Mouse (Mus musculus) lung, embryonic 14.5 days (tissue): Measurements from ENCODE around the gene Rasal2. TPM values are rescaled to one million over a fixed set of nuclear protein-coding genes. Genes with fewer than 3 reads are reported as not detected.

Experiments used
- ATAC-seq: fragments of 200-750 bp; cut with Nextera tagmentation; 2 replicates; pipeline ENCODE4 v1.8.0; 2017; ENCODE audit warnings: mild to moderate bottlenecking, moderate TSS enrichment, moderate library complexity; ENCODE audit not compliant: insufficient read depth
- DNase-seq: peaks from one replicate; pipeline ENCODE4 v3.0.0-alpha.2; 2015
- H3K27ac ChIP-seq: fragments of 300-500 bp; sonication (generic); 2 replicates; pipeline ENCODE4 v1.5.1; 2014; ENCODE audit warnings: low read depth, mild to moderate bottlenecking, moderate library complexity
- H3K27me3 ChIP-seq: fragments of 300-500 bp; sonication (generic); 2 replicates; pipeline ENCODE4 v1.6.1; 2014; ENCODE audit warnings: low read length, control low read depth; ENCODE audit not compliant: insufficient read depth
- H3K36me3 ChIP-seq: fragments of 300-500 bp; sonication (generic); 2 replicates; pipeline ENCODE4 v1.6.1; 2014; ENCODE audit warnings: control low read depth; ENCODE audit not compliant: insufficient read depth
- H3K4me1 ChIP-seq: fragments of 300-500 bp; sonication (generic); 2 replicates; pipeline ENCODE4 v1.6.1; 2014; ENCODE audit warnings: antibody characterized with exemption, control low read depth; ENCODE audit not compliant: insufficient read depth
- H3K4me2 ChIP-seq: fragments of 300-500 bp; sonication (generic); 2 replicates; pipeline ENCODE4 v1.6.1; 2014; ENCODE audit warnings: mild to moderate bottlenecking
- H3K4me3 ChIP-seq: fragments of 300-500 bp; sonication (generic); 2 replicates; pipeline ENCODE4 v1.5.1; 2014; ENCODE audit warnings: low read depth, low read length
- H3K9ac ChIP-seq: fragments of 300-500 bp; sonication (generic); 2 replicates; pipeline ENCODE4 v1.6.1; 2014
- H3K9me3 ChIP-seq: fragments of 300-500 bp; sonication (generic); 2 replicates; pipeline ENCODE4 v1.6.1; 2016; ENCODE audit warnings: low read depth, low read length, control low read depth
- CTCF ChIP-seq: IDR thresholded peaks from 2 replicates; pipeline ENCODE4 v1.5.1; 2016; ENCODE audit warnings: antibody characterized with exemption, low read depth
- WGBS: fragments of 180-500 bp; shearing (Covaris S2); extraction: QIAGEN DNeasy Blood & Tissue Kit; methylation state at CpG from one replicate; pipeline ENCODE4 v1.1.7; 2014; 5-methylcytosine and 5-hydroxymethylcytosine counted together
- polyA plus RNA-seq: library from polyadenylated mRNA; unstranded; fragments of >200 nt; fragmentation: Nextera tagmentation; extraction: Ambion mirVana; gene quantifications from 2 replicates; pipeline ENCODE4 v1.2.1, GENCODE M21; 2014

The Rasal2 gene
- polyA plus RNA-seq, 1 experiment from 2014 or later: 10.3 TPM

DNA sequence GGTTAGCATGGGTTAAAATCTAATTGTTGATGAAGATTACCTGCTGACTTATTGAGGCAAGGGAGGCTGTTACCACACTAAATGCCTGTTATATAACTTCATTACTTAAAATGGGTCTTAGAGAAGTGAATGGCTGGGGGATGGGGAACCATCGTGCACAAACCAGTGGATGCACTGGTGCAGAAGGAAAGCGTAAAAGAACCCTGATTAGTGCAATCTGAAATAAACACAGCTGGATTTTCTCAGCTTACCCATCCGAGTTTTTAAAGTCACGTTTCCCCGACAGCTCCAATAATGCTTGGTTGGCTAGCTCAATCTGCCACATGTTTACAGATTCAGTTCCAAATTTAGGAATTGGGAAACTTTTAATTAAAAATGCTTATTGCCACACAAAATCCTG is 230.0 kb downstream of the Rasal2 start:
- Histone ChIP-seq H3K9me3 (no peaks in the 10 kb centered on the region), H3K4me1 (peaks cover 9% of the 10 kb centered on the region; the same call in 1 of the 2 replicates), H3K9ac (no peak overlapping the region), H3K27ac (no peak overlapping the region), H3K4me2 (no peak overlapping the region), H3K27me3 (no peaks in the 10 kb centered on the region), H3K4me3 (no peak overlapping the region), H3K36me3 (no peaks in the 10 kb centered on the region)
- WGBS: 43% methylated on average over 5 of the region's 5 CpGs
- TF ChIP-seq CTCF: no peak
- ATAC-seq: 0 out of 2 replicates have a peak, but pooled peaks have one; percentile 56
- peak; percentile 61 for DNase-seq

GRCm38 (mm10) chr1:157181081-157181480 is 231.3 kb downstream of the Rasal2 start:
- no peak overlapping the region for H3K4me2 ChIP-seq
- ATAC-seq (no peak), DNase-seq (no peak)
- no peaks in the 10 kb centered on the region for H3K9me3 ChIP-seq
- peaks cover 9% of the 10 kb centered on the region; the same call in 1 of the 2 replicates for H3K4me1 ChIP-seq
- no peak overlapping the region for H3K9ac ChIP-seq
- H3K27me3 ChIP-seq: no peaks in the 10 kb centered on the region
- H3K36me3 ChIP-seq: no peaks in the 10 kb centered on the region
- no peak for TF ChIP-seq CTCF
- H3K4me3 ChIP-seq: no peak overlapping the region
- no peak overlapping the region for H3K27ac ChIP-seq

DNA sequence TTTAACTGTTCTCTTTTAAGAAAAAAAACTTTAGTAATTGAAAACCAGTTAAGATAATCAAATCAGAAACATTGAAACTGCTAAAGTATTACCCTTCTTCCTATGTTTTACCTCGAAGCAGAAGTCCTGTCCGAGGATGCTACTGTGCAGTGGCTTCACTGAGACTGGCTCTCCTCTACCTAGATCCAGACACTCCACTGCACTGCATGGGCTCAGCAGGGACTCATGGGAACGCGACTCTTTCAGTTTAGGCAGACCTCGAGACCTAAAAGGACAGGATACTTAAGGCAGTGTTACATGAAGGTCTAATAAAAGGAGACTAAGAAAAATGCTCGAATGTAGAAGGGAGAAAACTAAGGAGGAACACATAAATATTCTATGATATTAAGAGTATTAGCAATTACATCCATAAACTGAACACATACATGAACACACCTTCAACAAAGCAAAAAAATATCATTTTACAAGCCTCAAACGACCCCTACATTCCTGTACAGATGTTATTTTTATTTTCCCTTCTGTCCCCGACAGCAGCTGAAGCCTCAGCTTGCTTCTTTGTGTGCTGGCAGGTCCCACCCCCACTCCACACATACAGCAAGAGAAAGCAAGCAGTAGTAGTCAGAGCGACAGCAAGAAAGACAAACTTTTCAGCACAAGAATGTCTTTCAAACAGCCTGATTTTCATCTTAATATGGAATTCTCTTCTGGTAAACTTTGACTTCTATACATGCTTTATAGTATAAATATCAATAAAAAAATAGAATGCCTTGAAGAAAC is 233.2 kb downstream of the Rasal2 start:
- 0 out of 2 replicates have a peak, but pooled peaks have one; percentile 50 for ATAC-seq
- peak; percentile 40 for DNase-seq
- 36% methylated on average over 9 of the region's 9 CpGs for WGBS

GRCm38 (mm10) chr1:157169292-157169691 is 243.1 kb downstream of the Rasal2 start:
- Histone ChIP-seq H3K4me2 (no peak overlapping the region), H3K9ac (no peak overlapping the region), H3K27ac (no peak overlapping the region), H3K27me3 (no peaks in the 10 kb centered on the region), H3K9me3 (no peaks in the 10 kb centered on the region), H3K4me1 (no peaks in the 10 kb centered on the region), H3K36me3 (no peaks in the 10 kb centered on the region), H3K4me3 (no peak overlapping the region)
- no peak for DNase-seq
- ATAC-seq: no peak
- TF ChIP-seq CTCF: no peak
- 83% methylated on average over 8 of the region's 8 CpGs for WGBS

More for the DNA sequence above, 233.2 kb downstream of the Rasal2 start:
- H3K9me3 ChIP-seq: no peaks in the 10 kb centered on the region
- no peaks in the 10 kb centered on the region for H3K27me3 ChIP-seq
- TF ChIP-seq CTCF: no peak
- H3K4me3 ChIP-seq: no peak overlapping the region
- peak overlapping the region; percentile 10; the same call in 1 of the 2 replicates for H3K4me2 ChIP-seq
- no peak overlapping the region for H3K9ac ChIP-seq
- H3K27ac ChIP-seq: no peak overlapping the region
- H3K4me1 ChIP-seq: peaks cover 9% of the 10 kb centered on the region; the same call in 1 of the 2 replicates
- no peaks in the 10 kb centered on the region for H3K36me3 ChIP-seq

DNA sequence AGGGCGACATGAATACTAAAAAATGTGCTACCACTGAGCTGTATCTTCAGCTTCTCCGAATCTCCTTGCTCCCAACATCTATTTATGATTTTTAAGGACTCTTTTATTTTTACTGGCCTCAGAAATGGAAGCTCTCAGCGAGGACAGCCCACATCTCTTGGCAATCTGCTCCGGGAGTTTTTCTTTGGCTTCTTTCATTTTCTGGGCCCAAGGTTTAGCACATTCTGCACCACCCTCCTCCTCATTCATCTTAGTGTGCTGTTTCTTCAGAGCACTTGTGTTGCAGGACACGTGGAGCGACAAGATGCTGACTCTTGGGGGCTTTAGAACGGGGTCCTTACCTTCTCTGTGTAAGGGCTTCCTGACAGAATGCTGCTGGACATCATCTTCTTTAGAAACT is 243.5 kb downstream of the Rasal2 start:
- no peaks in the 10 kb centered on the region for H3K9me3 ChIP-seq
- TF ChIP-seq CTCF: no peak
- no peak overlapping the region for H3K9ac ChIP-seq
- no peak overlapping the region for H3K4me2 ChIP-seq
- WGBS: 82% methylated on average over 7 of the region's 7 CpGs
- H3K4me1 ChIP-seq: no peaks in the 10 kb centered on the region
- H3K27me3 ChIP-seq: no peaks in the 10 kb centered on the region
- no peak overlapping the region for H3K27ac ChIP-seq
- H3K4me3 ChIP-seq: no peak overlapping the region
- ATAC-seq (no peak), DNase-seq (no peak)
- no peaks in the 10 kb centered on the region for H3K36me3 ChIP-seq

- DNase-seq (no peak), ATAC-seq (no peak)
Observed at GRCm38 (mm10) chr1:157153781-157154180, 258.6 kb downstream of the Rasal2 start.

DNA sequence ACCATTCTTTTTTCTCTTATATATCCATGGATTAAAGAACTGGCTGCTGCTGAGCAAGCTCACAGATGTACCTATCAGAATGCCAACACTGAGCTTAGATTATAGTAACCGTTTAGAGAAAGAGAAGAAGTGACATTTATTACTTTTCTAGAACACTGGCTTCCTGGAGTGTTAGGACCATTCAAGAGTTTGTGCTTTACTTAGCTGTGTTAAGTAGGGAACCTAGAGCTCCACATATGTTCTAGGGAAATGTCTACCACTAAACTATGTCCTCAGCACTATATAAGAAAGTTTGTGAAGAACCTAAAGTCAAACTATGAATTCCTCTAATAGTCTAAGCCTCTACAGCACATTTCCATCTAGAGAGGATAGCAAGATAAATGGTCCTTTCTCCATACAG is 262.3 kb downstream of the Rasal2 start:
- Histone ChIP-seq H3K27me3 (no peaks in the 10 kb centered on the region), H3K27ac (no peak overlapping the region), H3K4me3 (no peak overlapping the region), H3K4me2 (no peak overlapping the region), H3K4me1 (no peaks in the 10 kb centered on the region), H3K9me3 (no peaks in the 10 kb centered on the region), H3K36me3 (0 out of 2 replicates have a peak, but pooled peaks cover 4% of the 10 kb centered on the region), H3K9ac (no peak overlapping the region)
- no peak for DNase-seq
- no peak for TF ChIP-seq CTCF
- no peak for ATAC-seq
- 81% methylated on average over 1 of the region's 1 CpGs for WGBS

More at GRCm38 (mm10) chr1:157153781-157154180, 258.6 kb downstream of the Rasal2 start:
- Histone ChIP-seq H3K4me1 (no peaks in the 10 kb centered on the region), H3K27me3 (no peaks in the 10 kb centered on the region), H3K9me3 (no peaks in the 10 kb centered on the region), H3K36me3 (peaks cover 11% of the 10 kb centered on the region), H3K4me3 (no peak overlapping the region), H3K9ac (no peak overlapping the region), H3K27ac (no peak overlapping the region), H3K4me2 (no peak overlapping the region)
- TF ChIP-seq CTCF: no peak
